Mouse (Mus musculus) CH12.LX (cell line): ENCODE results near the gene Ldha. TPM values are rescaled to one million over a fixed set of nuclear protein-coding genes. Genes with fewer than 3 reads are reported as not detected.
A peak's percentile ranks its signal among the peaks of the same experiment; 100 is the strongest.
"Not testable (repeated sequence)": the region's sequence is repeated elsewhere in the genome, so short reads cannot be mapped to it uniquely, and the experiment has no call there.

Experiments used
- DNase-seq: peaks from one replicate; pipeline ENCODE4 v3.0.0-alpha.2; 2013; ENCODE audit errors: extremely low read depth
- H3K27ac ChIP-seq: 2 replicates; pipeline ENCODE4 v1.5.1; 2012; ENCODE audit warnings: low read depth, mild to moderate bottlenecking, control low read depth, moderate library complexity; ENCODE audit not compliant: insufficient read depth
- H3K27me3 ChIP-seq: replicated peaks from 2 replicates; pipeline ENCODE3; 2012; ENCODE audit warnings: inconsistent platforms
- H3K36me3 ChIP-seq, 2 experiments: replicated peaks in 1 of 2; 2 replicates each; pipeline versions ENCODE3 to v1.6.1; 2012; ENCODE audit warnings: inconsistent platforms in 1 of 2, low read length in 1 of 2, mild to moderate bottlenecking in 1 of 2, mixed read lengths in 1 of 2, moderate library complexity in 1 of 2; ENCODE audit not compliant: control insufficient read depth in 1 of 2, insufficient read depth in 1 of 2
- H3K4me1 ChIP-seq, 2 experiments: 2 replicates each; pipeline ENCODE4 v1.6.1; 2012; ENCODE audit warnings: inconsistent platforms in 1 of 2, moderate library complexity in 1 of 2; ENCODE audit not compliant: insufficient read depth in 2 of 2, control insufficient read depth in 1 of 2
- H3K4me2 ChIP-seq: 2 replicates; pipeline ENCODE4 v1.6.1; 2012; ENCODE audit warnings: low read depth, mild to moderate bottlenecking, control low read depth; ENCODE audit not compliant: poor library complexity, insufficient read depth, severe bottlenecking
- H3K4me3 ChIP-seq, 3 experiments: fragments of 150-350 bp in 1 of 3; sonication (generic) in 1 of 3; replicated peaks in 1 of 3; 2 replicates each; pipeline versions ENCODE3 to v1.5.1; 2011 to 2012; ENCODE audit warnings: low read depth in 2 of 3, low read length in 2 of 3, mild to moderate bottlenecking in 2 of 3, moderate library complexity in 2 of 3, control low read depth in 1 of 3, improper control_type of control experiment in 1 of 3, inconsistent platforms in 1 of 3, mixed read lengths in 1 of 3; ENCODE audit not compliant: poor library complexity in 1 of 3
- H3K79me2 ChIP-seq: replicated peaks from 2 replicates; pipeline ENCODE4 v1.6.1; 2012; ENCODE audit warnings: mild to moderate bottlenecking, moderate library complexity; ENCODE audit not compliant: control insufficient read depth, poor library complexity, insufficient read depth, severe bottlenecking; ENCODE audit errors: extremely low read depth
- H3K9ac ChIP-seq: 2 replicates; pipeline ENCODE4 v1.6.1; 2012; ENCODE audit warnings: low read depth, mild to moderate bottlenecking, control low read depth, moderate library complexity; ENCODE audit not compliant: insufficient read depth
- H3K9me3 ChIP-seq: replicated peaks from 2 replicates; pipeline ENCODE3; 2012; ENCODE audit warnings: low read length, inconsistent platforms, mixed read lengths
- BHLHE40 ChIP-seq: IDR thresholded peaks from 2 replicates; pipeline ENCODE4 v1.6.1; 2011; ENCODE audit warnings: mild to moderate bottlenecking, low read depth, low read length, improper control_type of control experiment
- CHD1 ChIP-seq: IDR thresholded peaks from 2 replicates; pipeline ENCODE4 v1.6.1; 2012; ENCODE audit warnings: low read depth, low read length, improper control_type of control experiment, inconsistent platforms
- EP300 ChIP-seq: IDR thresholded peaks from 2 replicates; pipeline ENCODE4 v1.6.1; 2011; ENCODE audit warnings: low read length, improper control_type of control experiment
- ETS1 ChIP-seq: conservative IDR thresholded peaks from 2 replicates; pipeline ENCODE4 v1.6.1; 2012; ENCODE audit warnings: low read depth, mild to moderate bottlenecking, inconsistent platforms, low read length, improper control_type of control experiment, moderate library complexity
- IRF4 ChIP-seq: IDR thresholded peaks from 2 replicates; pipeline ENCODE4 v1.6.1; 2014; ENCODE audit warnings: low read depth, mild to moderate bottlenecking, inconsistent platforms, low read length, improper control_type of control experiment
- TCF12 ChIP-seq: IDR thresholded peaks from 2 replicates; pipeline ENCODE4 v1.6.1; 2014; ENCODE audit warnings: low read depth, mild to moderate bottlenecking, inconsistent platforms, low read length, improper control_type of control experiment
- ZNF384 ChIP-seq: IDR thresholded peaks from 2 replicates; pipeline ENCODE4 v1.6.1; 2012; ENCODE audit warnings: low read depth, low read length, improper control_type of control experiment, inconsistent platforms
- dilution Hi-C: fragments of 300-500 bp; cut with MboI; formaldehyde crosslinking; loops from 2 replicates; pipeline ENCODE4 v1.14.3; 2020; ENCODE audit warnings: low sequenced_read_pairs; ENCODE audit not compliant: extremely low pct_unique_long_range_greater_than_20kb, extremely low pct_ligation_motif_present
- in situ Hi-C: fragments of 300-500 bp; cut with MboI; formaldehyde crosslinking; loops from 3 replicates; pipeline ENCODE4 v1.14.3; 2019; ENCODE audit warnings: low sequenced_read_pairs, low pct_ligation_motif_present, low pct_unique_long_range_greater_than_20kb, mixed read lengths
- polyA plus RNA-seq: library from polyadenylated mRNA; unstranded; fragments of >175 nt; gene quantifications from 2 replicates; pipeline ENCODE4 v1.2.1, GENCODE M21; 2012; ENCODE audit warnings: low read depth; ENCODE audit not compliant: insufficient read length
- total RNA-seq, 2 experiments: library from RNA; depleted of rRNA; stranded (reverse); fragments of 300-350 nt in 1 of 2; fragments of >200 nt in 1 of 2; gene quantifications; 2 replicates each; pipeline ENCODE4 v1.2.3; 2012 to 2014

The Ldha gene
- total and polyA plus RNA-seq, 3 experiments: 970 to 1,555 (median 1,199) TPM

- Histone ChIP-seq H3K9me3 (no peaks in the 10 kb centered on the region), H3K4me1 (peaks cover 2 to 14% of the 10 kb centered on the region in 2 experiments; a peak in 2 of 4 replicates), H3K36me3 (peaks cover 0 to 11% of the 10 kb centered on the region in 2 experiments), H3K79me2 (no peaks in the 10 kb centered on the region), H3K9ac (no peak overlapping the region), H3K4me3 (no peak overlapping the region), H3K27ac (no peak overlapping the region), H3K4me2 (no peak overlapping the region)
- in situ Hi-C loops: no loop called here
- dilution Hi-C loops: no loop called here
- peak; percentile 42 for DNase-seq
- TF ChIP-seq TCF12: no peak
- peak; percentile 91 for TF ChIP-seq ZNF384
- TF ChIP-seq, all 38 proteins: peak for 1
- no peaks in the 10 kb centered on the region for H3K27me3 ChIP-seq
Measured at GRCm38 (mm10) chr7:46880992-46881391, 39.7 kb downstream of the Ldha start.

- in situ Hi-C loops: not testable (repeated sequence)
Measured at GRCm38 (mm10) chr7:46881941-46882340, 40.7 kb downstream of the Ldha start.

GRCm38 (mm10) chr7:46883304-46883703 lies 42.0 kb downstream of the Ldha start:
- DNase-seq: no peak
- no peak overlapping the region for H3K4me2 ChIP-seq
- in situ Hi-C loops: no loop called here
- no peak overlapping the region for H3K9ac ChIP-seq
- H3K27me3 ChIP-seq: no peaks in the 10 kb centered on the region
- H3K4me3 ChIP-seq: no peak overlapping the region
- no peak overlapping the region for H3K27ac ChIP-seq
- peaks cover 10 to 30% of the 10 kb centered on the region in 2 experiments for H3K36me3 ChIP-seq
- H3K9me3 ChIP-seq: no peaks in the 10 kb centered on the region
- dilution Hi-C loops: no loop called here
- TF ChIP-seq CHD1 (no peak), IRF4 (no peak)
- H3K79me2 ChIP-seq: no peaks in the 10 kb centered on the region
- peaks cover 2 to 14% of the 10 kb centered on the region in 2 experiments; a peak in 2 of 4 replicates for H3K4me1 ChIP-seq

More at GRCm38 (mm10) chr7:46881941-46882340, 40.7 kb downstream of the Ldha start:
- peaks cover 3 to 21% of the 10 kb centered on the region in 2 experiments for H3K36me3 ChIP-seq
- H3K27me3 ChIP-seq, H3K4me3 ChIP-seq, H3K4me2 ChIP-seq, dilution Hi-C loops, H3K79me2 ChIP-seq, H3K9me3 ChIP-seq, H3K9ac ChIP-seq, H3K27ac ChIP-seq: not testable (repeated sequence)
- H3K4me1 ChIP-seq: peaks cover 2 to 14% of the 10 kb centered on the region in 2 experiments; a peak in 2 of 4 replicates
- TF ChIP-seq BHLHE40: peak; percentile 76
- TF ChIP-seq ETS1: peak; percentile 35; the same call in 1 of the 2 replicates
- TF ChIP-seq IRF4: 0 out of 2 replicates have a peak, but pooled peaks have one; percentile 12
- peak; percentile 9 for DNase-seq

- H3K4me2 ChIP-seq: no peak overlapping the region
- TF ChIP-seq EP300 (peak; percentile 85), ETS1 (no peak), ZNF384 (peak; percentile 65; the same call in 1 of the 2 replicates), IRF4 (peak; percentile 90)
- H3K9ac ChIP-seq: no peak overlapping the region
- in situ Hi-C loops: no loop called here
- H3K9me3 ChIP-seq: no peaks in the 10 kb centered on the region
- H3K4me1 ChIP-seq: peaks cover 2 to 31% of the 10 kb centered on the region in 2 experiments; a peak in 3 of 4 replicates
- DNase-seq: peak; percentile 72
- H3K27me3 ChIP-seq: no peaks in the 10 kb centered on the region
- H3K79me2 ChIP-seq: 0 out of 2 replicates have a peak, but pooled peaks cover 2% of the 10 kb centered on the region
- no peak overlapping the region for H3K27ac ChIP-seq
- H3K36me3 ChIP-seq: peaks cover 29 to 69% of the 10 kb centered on the region in 2 experiments
- H3K4me3 ChIP-seq: no peak overlapping the region
- dilution Hi-C loops: no loop called here
Measured at GRCm38 (mm10) chr7:46895511-46895910, 54.2 kb downstream of the Ldha start.
